Mouse (Mus musculus): ENCODE results near the gene Eif2b2. TPM values are rescaled to one million over a fixed set of nuclear protein-coding genes. Genes with fewer than 3 reads are reported as not detected.

Eif2b2 gene
- polyA plus RNA-seq (2012; rRNA removed; ENCODE audit: low replicate concordance): 58.8 and 91.2 TPM in 2 replicates

DNA sequence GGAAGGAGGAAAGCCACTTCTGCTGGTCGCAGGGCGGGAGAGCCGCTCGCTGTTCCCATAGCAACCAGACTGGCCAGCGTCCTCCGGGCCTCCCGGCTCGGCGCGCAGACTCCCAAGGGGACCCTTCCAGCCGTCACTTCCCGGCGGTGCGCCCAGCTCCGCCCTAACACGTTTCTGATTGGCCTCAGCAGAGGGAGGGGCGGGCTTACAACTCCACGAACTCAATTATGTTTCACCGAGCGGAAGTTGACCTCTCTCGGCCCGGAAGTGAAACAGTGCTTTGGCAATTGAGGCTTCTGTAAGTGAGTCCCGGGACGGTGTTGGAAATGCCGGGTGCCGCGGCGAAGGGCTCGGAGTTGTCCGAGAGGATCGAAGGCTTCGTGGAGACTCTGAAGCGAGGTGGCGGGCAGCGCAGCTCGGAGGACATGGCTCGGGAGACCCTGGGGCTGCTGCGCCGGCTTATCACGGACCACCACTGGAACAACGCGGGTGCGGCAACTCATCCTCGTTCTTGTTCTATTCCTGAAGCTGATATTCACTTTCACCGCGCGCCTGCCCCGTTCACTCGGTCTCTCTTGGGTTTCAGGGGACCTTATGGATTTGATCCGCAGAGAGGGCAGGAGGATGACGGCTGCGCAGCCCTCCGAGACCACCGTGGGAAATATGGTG is at the start of gene Eif2b2:
Gene Eif2b2 (plus strand): TSS at position 246 of the 669 bp plus-strand sequence.

DNA sequence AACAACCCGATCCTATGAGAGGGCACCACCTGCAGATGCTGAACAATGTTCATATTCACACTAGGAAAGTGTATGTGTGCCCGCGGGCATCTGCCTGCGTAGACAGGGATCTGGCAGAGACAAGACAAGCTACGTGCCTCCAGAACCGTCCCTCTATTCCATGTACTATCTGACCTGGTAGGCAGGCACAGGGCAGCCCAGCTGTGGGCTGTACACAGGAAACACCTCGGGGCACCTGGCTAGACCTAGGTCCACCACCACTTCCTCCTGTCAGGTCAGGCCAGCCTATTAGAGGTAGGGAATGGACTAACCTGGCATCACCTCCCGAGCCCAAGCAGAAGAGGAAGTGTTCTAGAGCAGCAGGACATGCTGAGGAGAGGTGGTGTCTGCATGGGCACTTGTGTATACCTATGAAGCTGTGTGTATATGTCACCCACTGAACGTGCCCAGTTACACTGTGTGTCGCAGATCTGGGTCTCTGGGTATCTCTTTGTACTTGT is 41.5 kb upstream of the Eif2b2 start, which contains the start of gene Pgf:
Gene Pgf (minus strand): TSS at position 51 of the 500 bp plus-strand sequence.

DNA sequence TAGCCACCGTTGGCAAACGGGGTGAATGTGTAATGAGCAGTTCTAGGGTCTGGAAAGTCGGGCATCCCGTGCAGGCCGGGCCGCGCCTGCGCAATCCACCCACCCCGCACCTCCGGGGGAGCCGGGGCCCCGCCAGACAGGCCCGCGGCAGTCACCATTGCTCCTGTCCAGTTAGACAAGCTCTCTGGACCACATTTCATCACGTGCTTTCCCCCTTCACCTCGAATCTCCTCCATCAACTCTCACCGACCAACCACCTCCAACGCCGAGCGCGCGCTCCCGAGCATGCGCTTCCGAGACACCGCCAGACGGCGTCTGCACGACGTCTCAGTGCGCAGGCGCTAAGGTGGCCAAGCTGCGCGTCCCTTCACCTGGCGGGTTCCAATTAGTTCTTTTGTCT is 51.0 kb downstream of the Eif2b2 start, which contains the start of gene Mlh3:
Gene Mlh3 (minus strand): TSS at position 281 of the 400 bp plus-strand sequence.

Other genes with a start within 250 kb of the Eif2b2 start
- 7.4 and 14.4 TPM in 2 replicates for gene Fcf1, start 248.6 kb upstream of the Eif2b2 start, polyA plus RNA-seq (2012; rRNA removed; ENCODE audit: low replicate concordance)
- gene Arel1, start 248.6 kb upstream of the Eif2b2 start, polyA plus RNA-seq (2012; rRNA removed; ENCODE audit: low replicate concordance): 14.7 and 15.0 TPM in 2 replicates
- gene Ylpm1, start 223.2 kb upstream of the Eif2b2 start, polyA plus RNA-seq (2012; rRNA removed; ENCODE audit: low replicate concordance): 5.9 and 7.8 TPM in 2 replicates
- gene Prox2, start 108.7 kb upstream of the Eif2b2 start, polyA plus RNA-seq (2012; rRNA removed; ENCODE audit: low replicate concordance): 0.62 and 0.65 TPM in 2 replicates
- gene Dlst, start 108.6 kb upstream of the Eif2b2 start, polyA plus RNA-seq (2012; rRNA removed; ENCODE audit: low replicate concordance): 125 and 138 TPM in 2 replicates
- 0.47 and 0.98 TPM in 2 replicates for gene Rps6kl1, start 68.2 kb upstream of the Eif2b2 start, polyA plus RNA-seq (2012; rRNA removed; ENCODE audit: low replicate concordance)
- 0.60 and 0.70 TPM in 2 replicates for gene Pgf, start 41.7 kb upstream of the Eif2b2 start, polyA plus RNA-seq (2012; rRNA removed; ENCODE audit: low replicate concordance)
- gene Mlh3, start 51.1 kb downstream of the Eif2b2 start, polyA plus RNA-seq (2012; rRNA removed; ENCODE audit: low replicate concordance): 0.85 and 0.93 TPM in 2 replicates
- 1.5 and 2.5 TPM in 2 replicates for gene Acyp1, start 69.0 kb downstream of the Eif2b2 start, polyA plus RNA-seq (2012; rRNA removed; ENCODE audit: low replicate concordance)
- 0.17 and 0.22 TPM in 2 replicates for gene Zc2hc1c, start 69.1 kb downstream of the Eif2b2 start, polyA plus RNA-seq (2012; rRNA removed; ENCODE audit: low replicate concordance)
- gene Nek9, start 119.9 kb downstream of the Eif2b2 start, polyA plus RNA-seq (2012; rRNA removed; ENCODE audit: low replicate concordance): 7.3 and 8.0 TPM in 2 replicates
- 243 and 321 TPM in 2 replicates for gene Tmed10, start 155.4 kb downstream of the Eif2b2 start, polyA plus RNA-seq (2012; rRNA removed; ENCODE audit: low replicate concordance)

Data from duodenum, adult 2 months (tissue).